Mouse (Mus musculus): Measurements from ENCODE around the gene Cacna2d2. TPM values are rescaled to one million over a fixed set of nuclear protein-coding genes. Genes with fewer than 3 reads are reported as not detected.

Cacna2d2 gene
- total RNA-seq, 2 experiments from 2014 or later = 7.3 to 13.2 TPM

GRCm38 (mm10) chr9:107534408-107535202 lies 135.2 kb downstream of the Cacna2d2 start:
- intact Hi-C loops (cut with DNase I) = no loop called here
- DNase-seq = peak; percentile 53 to 67

- intact Hi-C loops (cut with DNase I) = no loop called here
- no peak for DNase-seq
Measured at GRCm38 (mm10) chr9:107538231-107538630, 138.8 kb downstream of the Cacna2d2 start.

GRCm38 (mm10) chr9:107538711-107539110 lies 139.3 kb downstream of the Cacna2d2 start:
- intact Hi-C loops (cut with DNase I) = no loop called here

GRCm38 (mm10) chr9:107539940-107540339 lies 140.5 kb downstream of the Cacna2d2 start:
- intact Hi-C loops (cut with DNase I) = no loop called here
- DNase-seq = no peak

More at GRCm38 (mm10) chr9:107538711-107539110, 139.3 kb downstream of the Cacna2d2 start:
- no peak for DNase-seq

- no peak for DNase-seq
- intact Hi-C loops (cut with DNase I) = no loop called here
Measured at GRCm38 (mm10) chr9:107540420-107540819, 141.0 kb downstream of the Cacna2d2 start.

GRCm38 (mm10) chr9:107541005-107541404 lies 141.6 kb downstream of the Cacna2d2 start:
- intact Hi-C loops (cut with DNase I) = no loop called here
- no peak for DNase-seq

GRCm38 (mm10) chr9:107541474-107542351 lies 142.3 kb downstream of the Cacna2d2 start, which contains the start of the genes Cyb561d2 and Nprl2:
Cyb561d2 (minus strand) TSS chr9:107542193.
Nprl2 (plus strand) TSS chr9:107542226.
- intact Hi-C loops (cut with DNase I) = no loop called here
- DNase-seq = peak; percentile 96 to 97

- DNase-seq = no peak
- intact Hi-C loops (cut with DNase I) = no loop called here
Measured at GRCm38 (mm10) chr9:107542352-107542686, 142.9 kb downstream of the Cacna2d2 start.

GRCm38 (mm10) chr9:107542721-107543120 lies 143.3 kb downstream of the Cacna2d2 start:
- intact Hi-C loops (cut with DNase I) = no loop called here
- no peak for DNase-seq

GRCm38 (mm10) chr9:107543299-107543698 lies 143.9 kb downstream of the Cacna2d2 start:
- intact Hi-C loops (cut with DNase I) = no loop called here
- no peak for DNase-seq

GRCm38 (mm10) chr9:107544196-107544700 lies 144.8 kb downstream of the Cacna2d2 start:
- intact Hi-C loops (cut with DNase I) = no loop called here
- DNase-seq = no peak

GRCm38 (mm10) chr9:107544729-107545128 lies 145.3 kb downstream of the Cacna2d2 start:
- no peak for DNase-seq
- intact Hi-C loops (cut with DNase I) = no loop called here

GRCm38 (mm10) chr9:107545199-107545598 lies 145.8 kb downstream of the Cacna2d2 start:
- intact Hi-C loops (cut with DNase I) = no loop called here

GRCm38 (mm10) chr9:107545602-107546001 lies 146.2 kb downstream of the Cacna2d2 start:
- DNase-seq = peak; percentile 73 to 90
- intact Hi-C loops (cut with DNase I) = no loop called here

More at GRCm38 (mm10) chr9:107545199-107545598, 145.8 kb downstream of the Cacna2d2 start:
- DNase-seq = no peak

GRCm38 (mm10) chr9:107547026-107547425 lies 147.6 kb downstream of the Cacna2d2 start, which contains the start of gene Zmynd10:
Zmynd10 (plus strand) TSS chr9:107547298.
- intact Hi-C loops (cut with DNase I) = no loop called here
- DNase-seq = peak; percentile 90 to 94

GRCm38 (mm10) chr9:107547957-107548356 lies 148.5 kb downstream of the Cacna2d2 start:
- intact Hi-C loops (cut with DNase I) = no loop called here
- DNase-seq = no peak

GRCm38 (mm10) chr9:107548820-107549219 lies 149.4 kb downstream of the Cacna2d2 start:
- intact Hi-C loops (cut with DNase I) = no loop called here
- DNase-seq = no peak

GRCm38 (mm10) chr9:107549297-107550074 lies 150.1 kb downstream of the Cacna2d2 start:
- no peak for DNase-seq
- intact Hi-C loops (cut with DNase I) = no loop called here

GRCm38 (mm10) chr9:107550491-107551116 lies 151.2 kb downstream of the Cacna2d2 start:
- intact Hi-C loops (cut with DNase I) = no loop called here

More at GRCm38 (mm10) chr9:107550491-107551116, 151.2 kb downstream of the Cacna2d2 start:
- DNase-seq = no peak
